Mouse (Mus musculus) heart, postnatal 0 days (tissue): ENCODE results near the gene Rbm39. TPM values are rescaled to one million over a fixed set of nuclear protein-coding genes. Genes with fewer than 3 reads are reported as not detected.

Experiments used
- ATAC-seq: fragments of 200-750 bp; cut with Nextera tagmentation; 2 replicates; pipeline ENCODE4 v1.8.0; 2017; ENCODE audit warnings: low read depth, moderate number of reproducible peaks, moderate library complexity; ENCODE audit not compliant: insufficient read depth
- DNase-seq: peaks from one replicate; pipeline ENCODE4 v3.0.0-alpha.2; 2016; ENCODE audit warnings: low spot score
- H3K27ac ChIP-seq: fragments of 300-500 bp; sonication (generic); 2 replicates; pipeline ENCODE4 v1.5.1; 2014; ENCODE audit warnings: low read depth, mild to moderate bottlenecking
- H3K27me3 ChIP-seq: fragments of 300-500 bp; sonication (generic); 2 replicates; pipeline ENCODE4 v1.6.1; 2014; ENCODE audit warnings: low read length, mixed read lengths; ENCODE audit not compliant: control insufficient read depth, insufficient read depth
- H3K36me3 ChIP-seq: fragments of 300-500 bp; sonication (generic); replicated peaks from 2 replicates; pipeline ENCODE4 v1.6.1; 2014; ENCODE audit warnings: low read length, mixed read lengths; ENCODE audit not compliant: control insufficient read depth, insufficient read depth
- H3K4me1 ChIP-seq: fragments of 300-500 bp; sonication (generic); 2 replicates; pipeline ENCODE4 v1.6.1; 2014; ENCODE audit warnings: antibody characterized with exemption; ENCODE audit not compliant: control insufficient read depth, insufficient read depth
- H3K4me2 ChIP-seq: fragments of 300-500 bp; sonication (generic); 2 replicates; pipeline ENCODE4 v1.6.1; 2014; ENCODE audit warnings: low read depth, mild to moderate bottlenecking, low read length, moderate library complexity
- H3K4me3 ChIP-seq: fragments of 300-500 bp; sonication (generic); 2 replicates; pipeline ENCODE4 v1.5.1; 2014; ENCODE audit warnings: low read depth, low read length
- H3K9ac ChIP-seq: fragments of 300-500 bp; sonication (generic); replicated peaks from 2 replicates; pipeline ENCODE4 v1.6.1; 2014; ENCODE audit warnings: low read depth, low read length, mixed read lengths
- H3K9me3 ChIP-seq: fragments of 300-500 bp; sonication (generic); replicated peaks from 2 replicates; pipeline ENCODE4 v1.6.1; 2016; ENCODE audit warnings: low read length; ENCODE audit not compliant: control insufficient read depth
- CTCF ChIP-seq: IDR thresholded peaks from 2 replicates; pipeline ENCODE4 v1.5.1; 2016; ENCODE audit warnings: antibody characterized with exemption, control low read depth, low read depth
- EP300 ChIP-seq: IDR thresholded peaks from 2 replicates; pipeline ENCODE4 v1.6.1; 2016; ENCODE audit warnings: antibody characterized with exemption, low read depth
- WGBS: fragments of 180-500 bp; shearing (Covaris S2); extraction: QIAGEN DNeasy Blood & Tissue Kit; methylation state at CpG from one replicate; pipeline ENCODE4 v1.1.7; 2014; 5-methylcytosine and 5-hydroxymethylcytosine counted together
- polyA plus RNA-seq: library from polyadenylated mRNA; unstranded; fragments of >200 nt; fragmentation: Nextera tagmentation; extraction: Ambion mirVana; gene quantifications from 2 replicates; pipeline ENCODE4 v1.2.1, GENCODE M21; 2015
- total RNA-seq: library from RNA; depleted of rRNA; stranded (reverse); fragments of >200 nt; gene quantifications from 2 replicates; pipeline ENCODE4 v1.2.3, GENCODE M21; 2014; ENCODE audit warnings: low replicate concordance

Rbm39 gene
- total and polyA plus RNA-seq, 2 experiments from 2014 or later = 272 to 315 TPM

GRCm38 (mm10) chr2:156143367-156143766 is 36.7 kb downstream of the Rbm39 start:
- Histone ChIP-seq H3K4me3 (peak overlapping the region; percentile 60), H3K9ac (peak overlapping the region; percentile 71), H3K4me1 (peaks cover 4% of the 10 kb centered on the region; the same call in 1 of the 2 replicates), H3K27me3 (no peaks in the 10 kb centered on the region), H3K4me2 (peak overlapping the region; percentile 73), H3K9me3 (no peaks in the 10 kb centered on the region), H3K27ac (peak overlapping the region; percentile 91), H3K36me3 (peaks cover 49% of the 10 kb centered on the region)
- no peak for DNase-seq
- peak; percentile 1; the same call in 1 of the 2 replicates for ATAC-seq
- WGBS = 2% methylated on average over 16 of the region's 16 CpGs
- TF ChIP-seq CTCF = no peak
- no peak for TF ChIP-seq EP300

DNA sequence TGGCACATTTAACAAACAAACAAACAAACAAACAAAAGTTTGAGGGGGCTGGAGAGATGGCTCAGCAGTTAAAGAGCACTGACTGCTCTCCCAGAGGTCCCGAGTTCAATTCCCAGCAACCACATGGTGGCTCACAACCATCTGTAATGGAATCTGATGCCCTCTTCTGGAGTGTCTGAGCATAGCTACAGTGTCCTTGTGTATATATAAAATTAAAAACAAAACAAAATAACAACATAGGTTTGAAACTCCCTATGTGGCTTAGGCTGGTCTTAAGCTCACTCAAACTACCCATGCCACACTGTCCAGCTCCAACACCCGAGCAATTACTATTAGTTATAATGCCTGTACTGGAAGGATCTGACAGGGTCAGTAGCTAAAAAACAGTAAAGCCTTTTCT is 37.2 kb downstream of the Rbm39 start:
- Histone ChIP-seq H3K9me3 (no peaks in the 10 kb centered on the region), H3K4me3 (peak overlapping the region; percentile 60; the same call in 1 of the 2 replicates), H3K4me2 (peak overlapping the region; percentile 73), H3K9ac (peak overlapping the region; percentile 71; the same call in 1 of the 2 replicates), H3K27ac (no peak overlapping the region), H3K27me3 (no peaks in the 10 kb centered on the region), H3K36me3 (peaks cover 43% of the 10 kb centered on the region), H3K4me1 (peaks cover 4% of the 10 kb centered on the region; the same call in 1 of the 2 replicates)
- no peak for TF ChIP-seq EP300
- 0 out of 2 replicates have a peak, but pooled peaks have one; percentile 3 for TF ChIP-seq CTCF
- 81% methylated on average over 2 of the region's 2 CpGs for WGBS
- ATAC-seq (no peak), DNase-seq (no peak)

- WGBS = 91% methylated on average over 6 of the region's 6 CpGs
- H3K9ac ChIP-seq = no peak overlapping the region
- no peaks in the 10 kb centered on the region for H3K4me1 ChIP-seq
- no peak overlapping the region for H3K4me3 ChIP-seq
- no peak overlapping the region for H3K4me2 ChIP-seq
- TF ChIP-seq EP300 = no peak
- peak; percentile 35 for TF ChIP-seq CTCF
- peaks cover 33% of the 10 kb centered on the region for H3K36me3 ChIP-seq
- H3K27me3 ChIP-seq = no peaks in the 10 kb centered on the region
- ATAC-seq = no peak
- no peak for DNase-seq
- H3K9me3 ChIP-seq = no peaks in the 10 kb centered on the region
- no peak overlapping the region for H3K27ac ChIP-seq
These were observed 44.3 kb downstream of the Rbm39 start for GRCm38 (mm10) chr2:156135695-156136094.

DNA sequence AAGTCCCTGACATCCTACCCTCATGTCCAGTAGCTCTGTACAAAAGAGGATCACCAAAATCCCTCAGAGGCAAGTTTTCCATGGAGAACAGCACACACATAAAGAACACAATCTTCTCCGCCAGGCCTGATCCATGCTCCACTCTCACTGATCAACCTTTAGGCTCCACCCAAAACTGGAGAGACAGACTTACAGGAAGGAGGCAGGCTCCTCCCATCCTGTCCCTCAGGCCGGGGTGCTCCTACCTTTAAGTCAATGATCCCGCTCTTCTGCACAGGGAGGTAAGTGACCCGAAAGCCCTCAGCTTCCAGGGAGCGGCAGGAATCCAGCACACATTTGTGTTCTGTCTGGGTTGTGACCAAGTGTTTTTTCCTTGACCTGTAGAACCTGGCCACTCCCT is 45.9 kb downstream of the Rbm39 start:
- no peak overlapping the region for H3K27ac ChIP-seq
- no peak overlapping the region for H3K4me3 ChIP-seq
- H3K4me2 ChIP-seq = no peak overlapping the region
- no peaks in the 10 kb centered on the region for H3K4me1 ChIP-seq
- H3K9ac ChIP-seq = no peak overlapping the region
- DNase-seq = no peak
- WGBS = 77% methylated on average over 5 of the region's 5 CpGs
- H3K9me3 ChIP-seq = no peaks in the 10 kb centered on the region
- H3K36me3 ChIP-seq = peaks cover 20% of the 10 kb centered on the region
- TF ChIP-seq EP300 (no peak), CTCF (no peak)
- no peak for ATAC-seq
- H3K27me3 ChIP-seq = no peaks in the 10 kb centered on the region

GRCm38 (mm10) chr2:156126992-156127391 is 53.0 kb downstream of the Rbm39 start, which contains the start of gene Gm28036:
Gm28036 (minus strand) TSS chr2:156127092.
- DNase-seq (no peak), ATAC-seq (no peak)
- H3K9ac ChIP-seq = no peak within 1 kb of the TSS
- no peak within 1 kb of the TSS for H3K4me3 ChIP-seq
- 91% methylated on average over 5 of the region's 5 CpGs for WGBS
- H3K9me3 ChIP-seq = no peaks in the 10 kb centered on the region
- no peak within 1 kb of the TSS for H3K27ac ChIP-seq
- no peak within 1 kb of the TSS for H3K4me2 ChIP-seq
- peaks cover 50% of the 10 kb centered on the region for H3K36me3 ChIP-seq
- H3K4me1 ChIP-seq = no peaks in the 10 kb centered on the region
- no peak for TF ChIP-seq EP300
- TF ChIP-seq CTCF = no peak
- H3K27me3 ChIP-seq = no peaks in the 10 kb centered on the region

DNA sequence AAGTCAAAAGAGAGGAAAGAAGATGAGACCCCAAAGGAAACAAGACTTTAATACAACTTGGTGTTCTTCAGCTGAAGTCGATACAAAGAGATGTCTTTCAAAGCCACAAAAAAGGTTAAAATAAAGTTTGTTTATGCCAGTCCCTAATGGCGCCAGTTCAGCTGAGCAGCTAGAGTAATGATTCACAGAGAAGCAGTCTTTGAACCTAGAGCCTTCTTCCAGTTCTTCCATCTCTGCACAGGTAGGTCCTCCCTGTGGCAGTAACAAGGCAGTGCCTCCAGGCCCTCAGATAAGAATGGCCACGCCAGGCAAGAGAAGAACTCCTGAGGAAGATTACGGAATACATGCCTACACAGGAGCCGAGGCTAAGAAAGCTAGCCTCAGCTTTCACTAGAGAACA is 56.3 kb downstream of the Rbm39 start:
- Histone ChIP-seq H3K36me3 (peaks cover 41% of the 10 kb centered on the region), H3K4me3 (no peak overlapping the region), H3K27me3 (no peaks in the 10 kb centered on the region), H3K9ac (no peak overlapping the region), H3K4me2 (no peak overlapping the region), H3K27ac (no peak overlapping the region), H3K4me1 (no peaks in the 10 kb centered on the region), H3K9me3 (no peaks in the 10 kb centered on the region)
- no peak for TF ChIP-seq CTCF
- no peak for TF ChIP-seq EP300
- 88% methylated on average over 5 of the region's 5 CpGs for WGBS
- DNase-seq = no peak
- ATAC-seq = no peak
